Mouse (Mus musculus) R1 (cell line): Measurements from ENCODE around the gene Ank2.

Source experiments
- DNase-seq: peaks from one replicate; pipeline ENCODE4 v3.0.0-alpha.2; 2018; ENCODE audit warnings: low read depth, low spot score

Ank2 gene

GRCm38 (mm10) chr3:127293479-127293874 lies 205.7 kb downstream of the Ank2 start:
- no peak for DNase-seq

DNA sequence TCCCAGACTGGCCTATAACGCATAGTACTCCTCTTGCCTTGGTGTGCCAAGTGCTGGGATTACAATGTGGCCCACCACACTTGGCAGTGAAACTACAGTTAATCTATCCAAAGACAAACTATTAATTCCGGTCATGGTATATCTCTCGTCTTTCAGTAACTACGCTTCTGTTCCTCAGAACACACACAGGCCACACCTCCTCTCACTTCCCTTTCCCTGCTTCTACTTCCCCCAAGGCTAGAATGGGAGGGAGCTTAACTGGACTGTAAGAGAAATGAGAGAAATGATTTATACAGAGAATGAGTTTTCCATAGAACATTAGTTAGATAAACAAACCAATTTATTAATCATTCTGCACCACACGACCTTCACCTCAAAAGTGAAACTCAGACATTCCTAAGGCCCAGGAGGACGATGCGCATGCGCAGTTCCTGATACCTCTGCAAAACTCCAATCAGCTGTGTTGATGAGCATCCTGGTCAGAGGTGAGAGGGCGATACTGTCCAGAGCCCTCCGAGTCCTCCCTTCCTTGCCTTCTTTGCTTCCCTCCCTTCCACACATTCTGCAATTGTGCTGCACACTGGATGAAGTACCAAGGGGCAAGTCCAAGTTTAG lies 206.2 kb downstream of the Ank2 start:
- no peak for DNase-seq

DNA sequence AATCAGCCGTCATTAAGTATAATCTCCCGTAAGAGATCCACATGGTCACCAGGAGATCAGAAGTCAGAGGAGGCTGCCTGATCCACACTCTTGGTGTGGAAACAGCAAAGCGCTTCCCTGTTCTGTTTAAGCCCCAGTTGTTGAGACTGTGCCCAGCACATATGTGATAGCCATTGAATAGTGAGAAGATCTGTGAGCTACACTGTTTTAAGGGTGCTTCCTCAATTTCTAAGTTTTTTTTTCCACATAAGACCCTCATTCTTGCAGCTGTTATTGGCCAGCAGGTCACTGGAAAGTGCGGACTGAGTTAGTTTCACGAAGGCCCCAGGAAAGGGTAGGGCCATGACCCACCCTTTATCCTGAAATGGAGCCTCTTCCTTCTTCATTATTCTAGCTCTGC lies 216.9 kb downstream of the Ank2 start:
- DNase-seq: no peak

GRCm38 (mm10) chr3:127281390-127281789 lies 217.8 kb downstream of the Ank2 start:
- DNase-seq: no peak

GRCm38 (mm10) chr3:127280376-127280775 lies 218.8 kb downstream of the Ank2 start:
- DNase-seq: peak; percentile 33

GRCm38 (mm10) chr3:127275953-127276352 lies 223.2 kb downstream of the Ank2 start:
- no peak for DNase-seq

GRCm38 (mm10) chr3:127272801-127273200 lies 226.3 kb downstream of the Ank2 start:
- DNase-seq: no peak

DNA sequence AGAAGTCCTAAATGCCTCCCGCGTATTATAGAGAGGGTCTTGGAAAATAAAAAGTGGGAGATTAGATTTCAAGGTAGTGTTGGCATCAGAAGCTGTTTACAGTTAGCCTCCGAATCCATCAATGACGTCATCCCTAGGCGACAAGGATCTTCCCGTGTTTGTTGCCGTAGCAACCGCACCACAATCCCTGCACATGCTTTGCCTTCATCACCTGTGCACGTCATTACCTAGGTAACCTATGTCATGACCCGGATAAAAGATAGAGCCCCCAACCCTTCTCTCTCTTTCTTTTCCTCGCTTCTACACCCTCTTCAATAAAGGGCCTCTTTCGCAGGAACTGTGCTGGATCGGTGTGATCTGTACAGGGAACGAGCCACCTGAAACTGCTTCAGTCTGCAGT lies 229.5 kb downstream of the Ank2 start:
- peak; percentile 68 for DNase-seq

- DNase-seq: no peak
Measured at GRCm38 (mm10) chr3:127267846-127268245, 231.3 kb downstream of the Ank2 start.

DNA sequence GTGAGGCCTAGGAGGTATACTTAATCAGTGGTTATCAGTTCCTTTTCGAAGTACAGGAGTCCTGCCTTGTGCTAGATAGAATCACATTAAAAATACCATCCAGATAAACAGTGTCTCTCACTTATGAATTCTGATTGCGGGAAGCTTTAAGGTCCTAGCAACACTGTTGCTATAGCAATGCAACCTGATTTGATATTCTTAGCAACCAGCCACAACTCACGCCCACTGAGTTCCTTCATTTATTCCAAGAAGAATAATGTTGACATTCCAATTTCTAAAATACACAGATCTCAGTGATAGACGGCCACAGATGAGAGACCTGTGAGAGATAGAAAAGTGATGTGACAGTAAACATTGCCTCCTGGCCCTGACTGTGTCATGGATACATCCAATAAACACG lies 233.4 kb downstream of the Ank2 start:
- DNase-seq: no peak

DNA sequence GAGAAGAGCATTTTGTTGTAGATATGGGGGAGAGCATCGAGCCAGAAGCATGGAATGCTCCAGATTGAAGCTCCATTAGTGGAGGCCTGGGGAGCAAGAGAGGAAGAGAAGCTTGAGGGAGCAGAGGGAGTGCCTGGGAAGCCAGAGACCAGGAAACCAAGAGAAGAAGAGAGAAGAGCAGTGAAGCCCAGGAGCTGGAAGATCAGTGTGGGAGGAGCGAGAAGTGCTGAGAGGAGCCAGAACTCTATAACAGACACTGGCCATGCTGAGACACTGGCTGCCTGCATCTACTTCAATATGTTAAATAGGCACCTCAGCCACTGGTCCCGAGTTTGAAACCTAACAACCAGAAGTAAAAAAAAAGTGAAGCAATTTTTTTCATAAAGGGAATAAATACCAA lies 234.0 kb downstream of the Ank2 start:
- no peak for DNase-seq

- DNase-seq: no peak
Measured at GRCm38 (mm10) chr3:127260786-127261166, 238.4 kb downstream of the Ank2 start.

DNA sequence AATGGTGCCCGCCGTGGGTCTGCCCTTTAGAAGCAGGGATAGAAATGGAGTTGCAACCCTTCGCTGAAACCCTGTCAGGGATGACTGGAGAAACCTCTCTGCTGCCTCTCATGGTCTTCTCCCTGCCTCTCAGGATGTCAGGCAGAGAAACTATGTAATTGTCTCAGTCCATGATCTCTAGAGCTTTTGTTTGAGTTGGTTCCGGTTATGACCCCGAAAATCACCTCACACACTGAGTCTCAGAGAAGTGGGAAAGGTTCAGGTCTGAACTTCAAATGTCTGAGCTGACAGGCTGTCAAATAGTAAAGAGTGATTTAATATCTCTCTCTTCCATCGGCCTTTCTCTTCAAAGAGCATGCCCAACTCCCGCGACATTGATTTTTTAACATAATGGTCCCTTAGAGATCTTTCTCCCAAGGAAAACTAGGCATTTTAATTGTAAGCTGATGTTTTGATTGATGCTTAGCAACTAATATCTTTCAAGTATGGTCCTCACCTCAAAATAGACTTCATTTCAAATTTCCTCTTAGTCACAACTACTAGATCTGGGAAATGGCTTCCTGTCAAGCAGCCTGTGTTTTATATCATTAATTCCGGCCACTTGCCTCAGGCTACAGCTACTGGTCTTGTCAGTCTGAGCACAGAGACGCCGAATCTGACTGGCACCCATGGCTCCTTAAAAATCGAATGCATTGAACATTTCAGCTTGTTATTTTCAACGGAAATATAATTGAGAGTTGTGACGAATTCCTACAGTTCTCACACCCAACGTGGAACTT lies 239.0 kb downstream of the Ank2 start:
- no peak for DNase-seq

GRCm38 (mm10) chr3:127258466-127259075 lies 240.6 kb downstream of the Ank2 start:
- DNase-seq: peak; percentile 23

GRCm38 (mm10) chr3:127257969-127258368 lies 241.2 kb downstream of the Ank2 start:
- no peak for DNase-seq

GRCm38 (mm10) chr3:127257279-127257925 lies 241.7 kb downstream of the Ank2 start:
- DNase-seq: peak; percentile 99

- peak; percentile 87 for DNase-seq
Measured at GRCm38 (mm10) chr3:127256681-127257080, 242.5 kb downstream of the Ank2 start.

GRCm38 (mm10) chr3:127250930-127251329 lies 248.2 kb downstream of the Ank2 start:
- no peak for DNase-seq

DNA sequence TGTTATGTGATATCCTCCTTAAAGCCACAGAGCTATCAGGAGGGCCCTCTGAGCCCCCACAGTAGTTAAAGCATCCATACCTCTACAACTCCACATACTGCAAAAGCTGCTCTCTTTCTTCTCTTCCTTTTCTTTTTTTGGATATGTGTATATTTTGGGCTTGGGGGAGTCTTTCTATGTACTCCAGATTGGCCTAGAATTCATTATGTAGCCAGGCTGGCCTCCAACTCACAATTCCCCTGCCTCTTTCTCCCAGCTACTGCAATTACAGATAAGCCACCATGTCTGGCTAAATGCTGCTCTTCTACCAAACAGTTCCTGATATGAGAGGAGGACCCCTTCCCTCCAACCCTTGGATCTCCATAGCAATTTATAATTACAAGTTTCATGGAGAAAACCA lies 250.5 kb downstream of the Ank2 start:
- no peak for DNase-seq

- DNase-seq: no peak
Measured at GRCm38 (mm10) chr3:127246989-127247708, 252.0 kb downstream of the Ank2 start.

DNA sequence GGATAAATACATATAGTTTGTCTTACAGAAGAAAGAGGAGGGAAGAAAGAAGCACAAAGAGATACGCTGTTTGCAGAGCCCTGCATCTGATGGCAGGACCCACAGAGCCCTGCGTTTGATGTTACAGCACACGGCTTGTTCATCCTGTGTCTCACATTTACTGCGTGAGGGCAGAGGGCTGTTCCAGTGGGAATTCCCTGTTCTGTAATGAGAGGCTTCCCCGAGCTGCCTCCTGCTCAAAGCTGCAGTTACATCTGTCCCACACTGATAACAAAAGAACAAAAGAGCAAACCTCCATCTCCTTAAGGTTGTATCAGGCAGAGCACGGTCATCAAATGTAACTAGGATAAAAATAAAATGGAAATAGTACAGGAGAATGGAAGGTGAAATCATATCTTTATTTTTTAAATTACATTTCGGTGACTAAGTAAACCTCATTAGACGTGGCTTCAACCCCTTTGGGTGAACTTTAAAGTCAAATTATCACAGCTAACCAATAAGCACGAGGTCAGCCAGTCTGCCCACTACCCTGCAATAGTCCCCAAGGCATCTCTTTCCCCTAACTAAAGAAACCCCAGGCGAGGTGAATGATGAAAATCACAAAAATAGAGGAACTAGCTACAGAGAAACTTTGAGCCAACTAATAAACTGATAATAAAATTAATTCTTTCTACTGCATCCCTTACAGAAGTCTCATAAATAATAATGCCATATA lies 255.1 kb downstream of the Ank2 start:
- DNase-seq: no peak
